Mouse (Mus musculus): ENCODE results near the gene Lce1k. TPM values are rescaled to one million over a fixed set of nuclear protein-coding genes. Genes with fewer than 3 reads are reported as not detected.

Gene Lce1k
- not detected in 2 replicates for polyA plus RNA-seq (2012; rRNA removed)

GRCm38 (mm10) chr3:92807791-92808190 lies at the start of gene Lce1k:
Gene Lce1k, minus strand, starts transcription at chr3:92807891.

DNA sequence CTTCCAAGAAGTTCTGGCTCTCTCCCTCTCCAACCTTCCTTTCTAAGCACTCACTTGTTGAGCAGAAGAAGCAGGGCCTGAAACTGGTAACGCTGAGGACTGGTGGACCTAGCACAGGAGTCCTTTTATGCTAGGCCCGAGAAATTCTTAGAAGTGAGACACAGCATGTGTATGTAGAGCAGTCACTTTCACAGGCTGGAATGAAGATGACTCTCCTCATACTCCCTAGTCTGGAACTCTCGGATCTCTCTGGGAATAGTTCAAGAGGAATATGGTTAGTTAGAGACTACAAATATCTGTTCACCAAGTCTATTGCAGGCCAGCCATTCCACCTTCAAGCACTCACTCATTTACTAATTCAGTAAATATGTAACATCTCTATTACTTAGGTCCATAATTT lies 43.5 kb upstream of the Lce1k start, which contains the start of gene Lce1l:
Lce1l (minus strand) TSS at position 101 of the 400 bp plus-strand sequence.

GRCm38 (mm10) chr3:92827108-92827507 lies 19.4 kb upstream of the Lce1k start, which contains the start of gene Kprp:
Gene Kprp, minus strand, starts transcription at chr3:92827247.

GRCm38 (mm10) chr3:92790414-92790813 lies 17.3 kb downstream of the Lce1k start, which contains the start of gene Lce1j:
Gene Lce1j, minus strand, starts transcription at chr3:92790514.

GRCm38 (mm10) chr3:92778799-92779198 lies 28.9 kb downstream of the Lce1k start, which contains the start of gene Lce1i:
Gene Lce1i, minus strand, starts transcription at chr3:92778899.

GRCm38 (mm10) chr3:92764965-92765364 lies 42.7 kb downstream of the Lce1k start, which contains the start of gene Lce1h:
Gene Lce1h, minus strand, starts transcription at chr3:92765065.

Other genes starting within 250 kb of the Lce1k start
- gene Ivl, start 234.2 kb downstream of the Lce1k start, polyA plus RNA-seq (2012; rRNA removed): 0.02 and 0.04 TPM in 2 replicates
- not detected in 2 replicates for gene Smcp, start 218.9 kb downstream of the Lce1k start, polyA plus RNA-seq (2012; rRNA removed)
- gene 2210017I01Rik, start 200.4 kb downstream of the Lce1k start, polyA plus RNA-seq (2012; rRNA removed): not detected in 2 replicates
- not detected in 2 replicates for gene Lce6a, start 186.2 kb downstream of the Lce1k start, polyA plus RNA-seq (2012; rRNA removed)
- not detected in 2 replicates for gene Lce1a1, start 159.6 kb downstream of the Lce1k start, polyA plus RNA-seq (2012; rRNA removed)
- gene Lce1b, start 151.0 kb downstream of the Lce1k start, polyA plus RNA-seq (2012; rRNA removed): not detected in 2 replicates
- gene Lce1a2, start 137.6 kb downstream of the Lce1k start, polyA plus RNA-seq (2012; rRNA removed): not detected in 2 replicates
- gene Lce1c, start 128.6 kb downstream of the Lce1k start, polyA plus RNA-seq (2012; rRNA removed): not detected in 2 replicates
- gene Lce1d, start 120.7 kb downstream of the Lce1k start, polyA plus RNA-seq (2012; rRNA removed): not detected in 2 replicates
- not detected in 2 replicates for gene Lce1e, start 98.8 kb downstream of the Lce1k start, polyA plus RNA-seq (2012; rRNA removed)
- not detected in 2 replicates for gene Lce1f, start 87.5 kb downstream of the Lce1k start, polyA plus RNA-seq (2012; rRNA removed)
- not detected in 2 replicates for gene Gm38119, start 68.8 kb downstream of the Lce1k start, polyA plus RNA-seq (2012; rRNA removed)
- not detected in 2 replicates for gene Lce1g, start 55.6 kb downstream of the Lce1k start, polyA plus RNA-seq (2012; rRNA removed)
- gene Lce1h, start 42.8 kb downstream of the Lce1k start, polyA plus RNA-seq (2012; rRNA removed): not detected in 2 replicates
- not detected in 2 replicates for gene Lce1i, start 29.0 kb downstream of the Lce1k start, polyA plus RNA-seq (2012; rRNA removed)
- not detected in 2 replicates for gene Lce1j, start 17.4 kb downstream of the Lce1k start, polyA plus RNA-seq (2012; rRNA removed)
- gene Kprp, start 19.4 kb upstream of the Lce1k start, polyA plus RNA-seq (2012; rRNA removed): not detected in 2 replicates
- gene Lce1l, start 43.4 kb upstream of the Lce1k start, polyA plus RNA-seq (2012; rRNA removed): not detected in 2 replicates
- gene 2310050C09Rik, start 62.3 kb upstream of the Lce1k start, polyA plus RNA-seq (2012; rRNA removed): not detected in 2 replicates
- gene Lce3a, start 118.3 kb upstream of the Lce1k start, polyA plus RNA-seq (2012; rRNA removed): not detected in 2 replicates
- gene Lce3b, start 125.1 kb upstream of the Lce1k start, polyA plus RNA-seq (2012; rRNA removed): not detected in 2 replicates
- gene Lce3c, start 136.6 kb upstream of the Lce1k start, polyA plus RNA-seq (2012; rRNA removed): not detected in 2 replicates
- gene Lce3d, start 149.5 kb upstream of the Lce1k start, polyA plus RNA-seq (2012; rRNA removed): not detected in 2 replicates
- not detected in 2 replicates for gene Lce3e, start 159.2 kb upstream of the Lce1k start, polyA plus RNA-seq (2012; rRNA removed)
- gene Lce3f, start 184.3 kb upstream of the Lce1k start, polyA plus RNA-seq (2012; rRNA removed): not detected in 2 replicates
- 0.14 and 0.15 TPM in 2 replicates for gene Crct1, start 207.8 kb upstream of the Lce1k start, polyA plus RNA-seq (2012; rRNA removed)
- not detected in 2 replicates for gene Lce1m, start 211.2 kb upstream of the Lce1k start, polyA plus RNA-seq (2012; rRNA removed)